Comparison of ENCODE assay signal across 19 mouse cellular contexts in the genomic region with DNA sequence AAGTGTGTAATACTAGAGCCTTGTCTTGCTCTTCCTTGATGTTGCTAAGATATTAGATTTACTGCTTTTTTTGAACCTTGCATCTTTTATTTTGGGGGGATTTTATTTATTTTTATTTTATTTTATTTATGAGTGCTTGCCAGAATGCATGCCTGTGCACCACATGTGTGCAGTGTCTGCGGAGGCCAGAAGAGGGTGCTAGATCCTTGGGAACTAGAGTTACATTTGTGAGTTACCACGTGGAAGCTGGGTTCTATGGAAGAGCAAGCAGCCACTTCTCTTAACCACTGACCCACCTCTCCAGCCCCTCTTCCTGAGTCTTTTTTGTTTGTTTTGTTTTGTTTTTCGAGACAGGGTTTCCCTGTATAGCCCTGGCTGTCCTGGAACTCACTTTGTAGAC. TPM values are rescaled to one million over a fixed set of nuclear protein-coding genes. Genes with fewer than 3 reads are reported as not detected.
DNase-seq lines count a peak whose midpoint lies in the region; ATAC-seq and TF ChIP-seq lines count a peak whose summit lies in the region.
"Had no signal": no experiment of that assay in that cellular context is flagged by ENCODE, and none has a peak within 500 bp of the region (broad histone marks: within the 10 kb centered on the region; RNA-seq: fewer than 3 reads in every experiment).

No protein-coding gene starts in this region.

- DNase-seq in embryo, embryonic 10.5 days (ENCODE audit: low spot score): peak; percentile 1
- DNase-seq in embryo, embryonic 11 days: no peak
- DNase-seq in lung, adult 2 months: no peak
- no peak for DNase-seq in lung, postnatal 4 days
- DNase-seq in CH12.LX (ENCODE audit: extremely low read depth): peak; percentile 12
- DNase-seq in yolk sac, embryonic 10.5 days (ENCODE audit: low spot score): no peak
- DNase-seq in neural tube, embryonic 10.5 days (ENCODE audit: extremely low spot score, low spot score): no peak
- DNase-seq: adrenal gland, adult 8-10 months; cerebellum, adult 11 months; gastrocnemius, postnatal 10 days had no signal

- no peak overlapping the region for H3K4me3 ChIP-seq in lung, adult 2 months (replicated peaks; ENCODE audit: extremely low read depth, low read depth, low read length)
- no peak overlapping the region for H3K4me3 ChIP-seq in CH12.LX (replicated peaks in 1 of 3; ENCODE audit: low read depth in 2 of 3, low read length in 2 of 3, poor library complexity in 1 of 3)
- H3K4me3 ChIP-seq: embryonic facial prominence, embryonic 10.5 days; heart, embryonic 15.5 days; hindbrain, embryonic 15.5 days; limb, embryonic 15.5 days had no signal

- no peak overlapping the region for H3K9ac ChIP-seq in CH12.LX (ENCODE audit: insufficient read depth, low read depth)
- H3K9ac ChIP-seq: heart, embryonic 15.5 days; hindbrain, embryonic 15.5 days; limb, embryonic 15.5 days had no signal

- in situ Hi-C loops in CH12.LX (cut with MboI; ENCODE audit: low pct_ligation_motif_present, low pct_unique_long_range_greater_than_20kb, low sequenced_read_pairs): no loop called here

- 64% methylated on average over 3 of the region's 3 CpGs for WGBS in lung, adult 2 months

- no peaks in the 10 kb centered on the region for H3K36me3 ChIP-seq in CH12.LX (replicated peaks in 1 of 2; ENCODE audit: control insufficient read depth in 1 of 2, insufficient read depth in 1 of 2, low read length in 1 of 2)
- H3K36me3 ChIP-seq: embryonic facial prominence, embryonic 10.5 days; heart, embryonic 15.5 days; hindbrain, embryonic 15.5 days; limb, embryonic 15.5 days had no signal

- no peak overlapping the region for H3K27ac ChIP-seq in CH12.LX (ENCODE audit: insufficient read depth, low read depth)
- H3K27ac ChIP-seq: embryonic facial prominence, embryonic 10.5 days; heart, embryonic 15.5 days; hindbrain, embryonic 15.5 days; limb, embryonic 15.5 days had no signal

- TF ChIP-seq EP300 in CH12.LX (IDR thresholded peaks at IDR 0.05; ENCODE audit: low read length): no peak

- ATAC-seq in granulocyte monocyte progenitor cell, adult 5-6 weeks (replicated peaks; ENCODE audit: poor library complexity, severe bottlenecking): peak; percentile 59; the same call in 1 of the 2 replicates

- H3K4me2 ChIP-seq in CH12.LX (ENCODE audit: insufficient read depth, low read depth, poor library complexity, severe bottlenecking): no peak overlapping the region
- H3K4me2 ChIP-seq: heart, embryonic 15.5 days; hindbrain, embryonic 15.5 days; limb, embryonic 15.5 days had no signal

- no peaks in the 10 kb centered on the region for H3K4me1 ChIP-seq in lung, adult 2 months (ENCODE audit: control insufficient read depth, insufficient read depth, low read length)
- H3K4me1 ChIP-seq in CH12.LX (ENCODE audit: control insufficient read depth in 1 of 2, insufficient read depth in 2 of 2): peaks cover 0 to 2% of the 10 kb centered on the region in 2 experiments; a peak in 1 of 4 replicates
- H3K4me1 ChIP-seq: embryonic facial prominence, embryonic 10.5 days; heart, embryonic 15.5 days; hindbrain, embryonic 15.5 days; limb, embryonic 15.5 days had no signal

- H3K27me3 ChIP-seq in CH12.LX (replicated peaks): no peaks in the 10 kb centered on the region
- H3K27me3 ChIP-seq: heart, embryonic 15.5 days; hindbrain, embryonic 15.5 days; limb, embryonic 15.5 days had no signal

- dilution Hi-C loops in CH12.LX (cut with MboI; ENCODE audit: extremely low pct_ligation_motif_present, extremely low pct_unique_long_range_greater_than_20kb, low sequenced_read_pairs): no loop called here

- H3K79me2 ChIP-seq in CH12.LX (replicated peaks; ENCODE audit: control insufficient read depth, extremely low read depth, insufficient read depth, poor library complexity, severe bottlenecking): no peaks in the 10 kb centered on the region

- TF ChIP-seq POLR2A in lung, adult 2 months (IDR thresholded peaks at IDR 0.05; ENCODE audit: borderline replicate concordance, extremely low read depth, low read depth, low read length): no peak
- TF ChIP-seq POLR2A in CH12.LX (IDR thresholded peaks at IDR 0.05; ENCODE audit: low read depth, low read length): no peak

- H3K9me3 ChIP-seq in CH12.LX (replicated peaks; ENCODE audit: low read length): no peaks in the 10 kb centered on the region
- H3K9me3 ChIP-seq: embryonic facial prominence, embryonic 10.5 days; heart, embryonic 15.5 days; hindbrain, embryonic 15.5 days; limb, embryonic 15.5 days had no signal

- peak; percentile 36 for TF ChIP-seq RAD21 in CH12.LX (IDR thresholded peaks at IDR 0.05; ENCODE audit: low read depth, low read length)

- 0 out of 2 replicates have a peak, but pooled peaks have one; percentile 12 for TF ChIP-seq CTCF in lung, adult 2 months (IDR thresholded peaks at IDR 0.05; ENCODE audit: insufficient read depth, low read length)
- TF ChIP-seq CTCF in CH12.LX (conservative IDR thresholded peaks at IDR 0.05 in 1 of 2, IDR thresholded peaks at IDR 0.05 in 1 of 2; ENCODE audit: low read depth in 2 of 2, low read length in 2 of 2): peak in 1 of 2 experiments; percentile 38; a peak in 2 of 4 replicates

TF ChIP-seq in CH12.LX, 34 proteins besides CTCF, POLR2A, EP300 and RAD21:
- no peak for TF ChIP-seq NRF1 (IDR thresholded peaks at IDR 0.05; ENCODE audit: low read depth, low read length)
- TF ChIP-seq MYC (IDR thresholded peaks at IDR 0.05; ENCODE audit: low read depth, low read length): 0 out of 2 replicates have a peak, but pooled peaks have one; percentile 30

RNA-seq across cellular contexts. Expression of a gene that starts 4.7 kb away (rescaled TPM):
- polyA plus RNA-seq in lung, adult 2 months (2012; rRNA removed): not detected in 2 replicates
- total RNA-seq in CH12.LX (2012; rRNA removed): not detected in 2 replicates
- total RNA-seq in CH12.LX (2014; rRNA removed): not detected in 2 replicates
- polyA plus RNA-seq in CH12.LX (2012; ENCODE audit: insufficient read length, low read depth): not detected in 2 replicates
- not detected in 2 replicates for total RNA-seq in granulocyte monocyte progenitor cell, adult 5-6 weeks (2014; fragmentation: Nextera tagmentation)
- not detected in 2 replicates for total RNA-seq in granulocyte monocyte progenitor cell, adult 5-6 weeks (2017)
- total RNA-seq: gastrocnemius, postnatal 10 days; layer of hippocampus, postnatal 25 days had no signal
- polyA plus RNA-seq: embryonic facial prominence, embryonic 10.5 days; forebrain, embryonic 11.5 days; heart, embryonic 15.5 days; hindbrain, embryonic 15.5 days; kidney, embryonic 16.5 days; limb, embryonic 15.5 days; testis, adult 2 months had no signal

RNA-seq across cellular contexts. Expression of a gene that starts 25.2 kb away (rescaled TPM):
- 0.74 and 2.0 TPM in 2 replicates for polyA plus RNA-seq in lung, adult 2 months (2012; rRNA removed)
- 15.1 and 17.2 TPM in 2 replicates for total RNA-seq in CH12.LX (2012; rRNA removed)
- total RNA-seq in CH12.LX (2014; rRNA removed): 14.6 and 16.9 TPM in 2 replicates
- polyA plus RNA-seq in CH12.LX (2012; ENCODE audit: insufficient read length, low read depth): 18.4 and 23.4 TPM in 2 replicates
- 15.6 and 17.7 TPM in 2 replicates for total RNA-seq in granulocyte monocyte progenitor cell, adult 5-6 weeks (2014; fragmentation: Nextera tagmentation)
- 21.2 and 23.7 TPM in 2 replicates for total RNA-seq in granulocyte monocyte progenitor cell, adult 5-6 weeks (2017)

RNA-seq across cellular contexts. Expression of a gene that starts 46.4 kb away (rescaled TPM):
- 2.0 and 2.8 TPM in 2 replicates for polyA plus RNA-seq in lung, adult 2 months (2012; rRNA removed)
- 10.1 and 10.2 TPM in 2 replicates for total RNA-seq in CH12.LX (2012; rRNA removed)
- 13.7 and 17.9 TPM in 2 replicates for total RNA-seq in CH12.LX (2014; rRNA removed)
- 8.9 and 9.7 TPM in 2 replicates for polyA plus RNA-seq in CH12.LX (2012; ENCODE audit: insufficient read length, low read depth)
- 5.3 and 8.3 TPM in 2 replicates for total RNA-seq in granulocyte monocyte progenitor cell, adult 5-6 weeks (2014; fragmentation: Nextera tagmentation)
- 8.0 and 8.5 TPM in 2 replicates for total RNA-seq in granulocyte monocyte progenitor cell, adult 5-6 weeks (2017)

Comparison
In these comparisons a context has a peak if more than half of its experiments do, and no peak if none do; other contexts are left out.
1. DNase-seq: peak in embryo, embryonic 10.5 days (single experiment) and CH12.LX (single experiment); none in embryo, embryonic 11 days (single experiment), lung, adult 2 months (single experiment), lung, postnatal 4 days (0 of 2), yolk sac, embryonic 10.5 days (single experiment) and neural tube, embryonic 10.5 days (single experiment).